Mouse (Mus musculus) left cerebral cortex, adult 2 months (tissue): Measurements from ENCODE around the gene Rtbdn. TPM values are rescaled to one million over a fixed set of nuclear protein-coding genes. Genes with fewer than 3 reads are reported as not detected.

ENCODE experiments used
- DNase-seq, 2 experiments: peaks; one replicate each; pipeline ENCODE4 v3.0.0; 2021 to 2022; ENCODE audit warnings: low spot score in 2 of 2, mixed read lengths in 1 of 2; ENCODE audit errors: extremely low spot score in 1 of 2
- H3K27ac ChIP-seq: fragments of 200-600 bp; 2 replicates; pipeline ENCODE4 v1.8.1; 2022
- H3K4me3 ChIP-seq: fragments of 200-600 bp; 2 replicates; pipeline ENCODE4 v1.8.1; 2022
- CTCF ChIP-seq: fragments of 200-600 bp; IDR thresholded peaks from 2 replicates; pipeline ENCODE4 v1.8.1; 2022; ENCODE audit warnings: antibody characterized with exemption, mild to moderate bottlenecking, moderate library complexity
- intact Hi-C: fragments of 180-260 bp; cut with DNase I; formaldehyde crosslinking; loops from one replicate; pipeline ENCODE4 v1.15.1; 2025
- total RNA-seq, 2 experiments: library from RNA; stranded (reverse); gene quantifications; 2 replicates each; pipeline ENCODE4 v1.2.3; 2021

Rtbdn gene
- total RNA-seq, 2 experiments from 2014 or later = 1.1 to 1.2 TPM

DNA sequence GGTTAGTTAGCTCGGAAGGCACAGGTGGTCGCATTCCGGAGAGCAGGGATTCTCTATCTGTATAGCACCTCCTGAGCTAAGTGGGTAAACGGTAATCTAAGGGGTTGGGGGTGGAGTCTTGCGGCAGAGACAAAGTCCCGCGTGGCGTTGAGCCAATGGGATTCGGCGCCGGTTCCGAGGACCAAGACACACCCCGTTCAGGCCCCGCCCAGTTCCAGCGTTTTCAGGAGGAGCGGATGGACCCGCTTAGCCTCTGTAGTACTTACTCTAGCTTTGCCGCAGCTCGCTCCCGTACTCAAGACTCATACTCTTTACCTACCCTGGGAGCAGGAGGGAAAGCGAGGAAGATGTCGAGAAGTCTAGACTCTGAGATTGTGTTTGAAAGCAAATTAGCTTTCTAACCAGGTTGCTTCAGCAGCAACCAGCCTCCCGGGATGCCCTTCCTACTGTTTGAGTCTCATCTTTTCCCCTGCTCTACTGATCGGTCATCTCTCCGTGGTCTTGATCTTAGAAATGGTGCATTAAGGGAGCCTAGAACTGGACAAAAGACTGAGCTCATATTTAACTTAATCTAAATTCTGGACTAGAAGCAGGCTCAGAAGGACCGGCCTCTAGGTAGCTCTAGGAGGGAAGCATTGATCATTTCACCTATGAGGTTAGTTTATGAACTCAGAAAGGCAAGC is 2.2 kb upstream of the Rtbdn start:
- intact Hi-C loops = no loop called here
- Histone ChIP-seq H3K4me3 (peak overlapping the region; percentile 35), H3K27ac (peak overlapping the region; percentile 8)
- DNase-seq = peak; percentile 70 to 78
- TF ChIP-seq CTCF = no peak

DNA sequence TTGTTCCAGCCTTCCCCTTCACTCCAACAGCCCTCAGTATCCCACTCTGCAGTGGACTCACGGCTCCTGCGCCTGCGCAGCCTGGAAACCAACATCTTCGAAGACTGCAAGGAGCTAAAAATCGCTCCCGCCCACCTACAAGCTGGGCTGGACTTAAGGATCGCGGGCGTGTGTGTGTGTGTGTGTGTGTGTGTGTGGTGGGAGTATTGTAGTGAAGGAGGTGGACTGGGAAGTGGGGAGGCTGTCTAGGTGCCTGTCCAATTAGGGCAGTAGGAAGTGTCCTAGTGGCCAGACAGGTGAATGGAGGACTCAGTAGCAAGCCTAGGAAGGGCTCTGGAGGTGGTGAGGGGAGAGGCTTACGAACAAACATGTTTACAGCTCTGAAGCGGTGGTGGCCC is 1.6 kb upstream of the Rtbdn start:
- intact Hi-C loops = no loop called here
- TF ChIP-seq CTCF = no peak
- peak; percentile 69 to 78 for DNase-seq
- Histone ChIP-seq H3K4me3 (peak overlapping the region; percentile 71), H3K27ac (peak overlapping the region; percentile 83)

DNA sequence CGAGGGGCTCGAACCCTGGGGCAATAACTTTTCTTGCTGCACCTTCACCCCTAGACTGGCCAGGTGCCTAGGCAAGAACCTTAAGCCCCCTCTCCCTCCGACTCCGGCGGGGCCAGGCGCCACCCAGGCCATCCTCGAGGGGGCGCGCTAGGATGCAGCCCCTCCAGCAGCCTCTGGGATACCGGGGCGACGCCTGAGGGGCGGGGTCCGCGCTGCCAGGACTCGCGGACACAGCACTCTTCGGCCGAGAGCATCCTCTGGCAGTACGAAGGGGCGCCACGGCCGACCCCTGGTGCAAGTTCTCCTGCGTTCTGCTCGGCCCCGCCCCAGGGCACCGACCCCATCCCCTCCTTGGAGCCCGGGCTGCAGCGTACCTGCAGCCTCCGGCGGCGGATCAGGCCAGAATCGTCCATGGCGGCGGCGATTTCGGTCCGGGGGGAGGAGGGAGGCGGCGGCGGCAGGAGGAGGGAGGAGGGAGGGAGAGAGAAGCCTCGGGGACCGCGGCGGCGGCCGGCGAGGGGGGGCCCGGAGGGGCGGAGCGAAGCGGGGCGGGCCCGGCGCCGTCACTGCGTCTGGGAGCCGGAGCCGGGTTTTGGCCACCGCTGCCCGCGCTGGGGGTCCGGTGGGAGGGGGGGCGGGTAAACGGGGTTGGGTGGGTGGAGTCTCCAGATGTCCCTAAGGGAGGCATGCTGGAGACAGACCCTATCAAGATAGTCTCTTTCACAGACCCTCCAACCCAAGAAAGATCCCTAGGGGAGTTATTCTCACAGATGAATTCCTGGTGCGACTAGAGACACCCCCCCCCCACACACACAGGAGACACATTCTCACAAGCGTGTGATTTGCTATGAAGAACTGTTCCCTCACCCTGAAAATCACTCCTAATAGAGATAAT is 911 bp upstream of the Rtbdn start:
- Histone ChIP-seq H3K4me3 (peak overlapping the region; percentile 71), H3K27ac (peak overlapping the region; percentile 83; the same call in 1 of the 2 replicates)
- peak; percentile 59 for TF ChIP-seq CTCF
- intact Hi-C loops = no loop called here
- peak in 1 of 2 experiments; percentile 51 for DNase-seq

DNA sequence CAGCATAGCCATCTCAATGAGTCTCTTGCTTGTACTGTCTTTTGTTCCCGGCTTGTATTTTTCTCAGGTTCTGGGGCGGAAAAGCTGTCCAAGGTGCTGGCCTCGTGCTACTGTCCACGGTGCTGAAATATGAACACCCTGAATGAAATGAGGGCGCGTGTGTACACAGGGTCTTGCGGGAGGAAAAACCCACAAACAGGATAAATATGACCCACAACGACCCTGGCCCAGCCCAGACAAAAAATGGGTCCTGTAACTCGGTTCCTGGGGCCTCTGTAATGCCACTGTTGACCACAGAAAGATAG is 402 bp downstream of the Rtbdn start:
- Histone ChIP-seq H3K4me3 (no peak overlapping the region), H3K27ac (no peak overlapping the region)
- no peak for TF ChIP-seq CTCF
- DNase-seq = no peak
- intact Hi-C loops = no loop called here

DNA sequence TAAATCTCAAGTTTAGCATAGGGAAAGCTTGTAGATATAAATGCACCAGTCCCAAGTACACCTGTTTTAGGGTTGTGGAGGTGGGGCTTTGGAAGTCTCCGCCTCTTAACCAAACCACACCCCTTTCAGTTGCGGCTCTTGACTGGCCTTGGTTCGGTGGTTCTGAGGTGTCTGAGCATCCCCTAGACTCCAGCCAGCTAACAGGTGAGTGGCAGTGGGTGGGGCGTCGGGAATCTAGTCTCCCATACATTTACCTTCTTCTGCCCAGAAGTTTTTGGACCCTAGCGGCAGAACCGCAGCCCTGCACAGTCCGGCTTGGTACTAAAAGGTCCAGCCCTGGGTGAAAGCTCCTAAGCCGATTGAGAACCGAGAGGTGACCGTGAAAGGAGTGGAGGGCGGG is 3.0 kb downstream of the Rtbdn start:
- Histone ChIP-seq H3K4me3 (no peak overlapping the region), H3K27ac (no peak overlapping the region)
- DNase-seq = no peak
- no peak; the same call in 1 of the 2 replicates for TF ChIP-seq CTCF
- intact Hi-C loops = no loop called here

DNA sequence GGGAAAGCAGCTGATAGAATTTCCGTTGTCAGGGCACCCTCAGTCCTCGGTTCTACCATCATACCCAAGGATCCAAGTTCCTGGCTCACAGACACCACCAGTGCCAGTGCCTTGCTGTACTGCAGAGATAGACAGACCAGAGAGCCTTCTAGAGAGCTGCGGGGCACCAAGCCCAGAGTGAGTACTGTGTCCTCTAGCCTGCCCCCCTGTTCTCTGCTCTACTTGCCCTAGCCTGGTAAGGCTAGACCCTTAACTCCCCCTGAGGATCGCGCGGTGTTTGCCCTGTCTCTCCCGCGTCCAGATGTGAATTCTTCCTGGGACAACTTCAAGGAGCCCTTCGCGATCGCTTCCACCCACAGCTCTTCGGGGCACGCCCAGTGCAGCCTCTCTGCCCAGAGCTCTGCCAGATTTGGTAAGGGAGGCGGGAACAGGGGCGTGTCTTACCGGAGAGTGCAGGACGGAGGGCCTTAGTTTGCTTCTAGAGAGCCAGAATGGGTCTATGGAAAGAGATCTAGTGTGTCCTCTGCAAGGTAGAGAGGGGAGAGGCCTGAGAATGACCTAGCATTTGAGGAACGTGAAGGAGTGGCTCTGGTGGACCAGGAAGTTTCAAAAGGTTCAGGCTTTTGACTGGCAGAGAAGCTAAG is 5.9 kb downstream of the Rtbdn start:
- intact Hi-C loops = no loop called here
- Histone ChIP-seq H3K27ac (no peak overlapping the region), H3K4me3 (no peak overlapping the region)
- no peak for DNase-seq
- TF ChIP-seq CTCF = no peak

DNA sequence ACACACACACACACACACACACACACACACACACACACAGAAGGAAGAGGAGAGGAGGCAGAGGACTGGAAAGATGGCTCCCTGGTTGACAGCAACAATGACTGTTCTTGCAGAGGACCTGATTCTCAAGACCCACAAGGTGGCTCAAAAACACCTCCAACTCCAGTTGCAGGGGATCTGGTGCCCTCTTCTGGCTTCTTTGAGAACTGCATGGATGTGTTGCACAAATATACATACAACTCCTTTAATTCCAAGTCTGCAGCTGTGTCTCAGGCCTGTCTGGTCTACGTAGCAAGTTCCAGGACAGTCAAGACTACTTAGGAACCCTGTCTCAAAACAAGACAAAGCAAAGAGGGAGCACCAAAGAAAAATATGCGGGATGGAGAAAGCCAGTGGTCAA is 10.0 kb downstream of the Rtbdn start:
- Histone ChIP-seq H3K4me3 (no peak overlapping the region), H3K27ac (no peak overlapping the region)
- intact Hi-C loops = loop anchor here (2.0 kb wide), 1 partner anchor 28 kb away; no protein-coding TSS in a partner anchor
- peak; percentile 62 to 81 for DNase-seq
- TF ChIP-seq CTCF = peak; percentile 83

DNA sequence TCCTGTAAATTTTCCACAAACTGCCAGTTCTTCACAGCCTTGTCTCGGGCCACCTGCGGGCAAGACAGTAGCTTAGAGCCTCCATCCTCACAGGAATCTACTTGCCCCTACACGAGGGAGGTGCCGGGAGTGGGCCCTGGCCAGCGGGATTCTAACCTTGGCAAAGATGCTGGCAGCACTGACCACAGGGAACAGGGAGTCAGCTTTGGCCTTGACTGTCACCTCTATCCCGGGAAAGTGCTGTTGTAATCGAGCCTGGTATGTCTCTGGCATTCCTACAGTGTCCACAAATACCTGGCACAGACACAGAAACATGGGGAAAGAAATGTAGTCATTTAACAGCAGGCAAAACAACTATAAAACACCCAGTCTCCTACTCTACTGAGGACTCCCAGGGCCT is 13.0 kb downstream of the Rtbdn start:
- Histone ChIP-seq H3K27ac (no peak overlapping the region), H3K4me3 (no peak overlapping the region)
- no peak for DNase-seq
- no peak for TF ChIP-seq CTCF
- intact Hi-C loops = no loop called here

DNA sequence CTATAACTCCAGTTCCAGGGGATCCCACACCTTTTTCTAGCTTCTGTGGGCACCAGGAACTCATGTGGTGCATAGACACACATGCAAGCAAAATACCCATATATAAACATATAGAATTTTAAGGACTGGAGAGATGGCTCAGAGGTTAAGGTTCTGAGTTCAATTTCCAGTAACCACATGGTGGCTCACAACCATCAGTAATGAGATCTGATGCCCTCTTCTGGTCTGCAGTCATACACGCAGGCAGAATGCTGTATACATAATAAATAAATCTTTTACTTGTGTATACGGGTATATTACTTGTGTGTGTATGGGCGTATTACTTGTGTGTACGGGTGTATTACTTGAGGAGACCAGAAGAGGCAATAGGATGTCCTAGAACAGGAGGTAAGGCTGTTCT is 17.2 kb downstream of the Rtbdn start:
- TF ChIP-seq CTCF = peak; percentile 5
- intact Hi-C loops = no loop called here

DNA sequence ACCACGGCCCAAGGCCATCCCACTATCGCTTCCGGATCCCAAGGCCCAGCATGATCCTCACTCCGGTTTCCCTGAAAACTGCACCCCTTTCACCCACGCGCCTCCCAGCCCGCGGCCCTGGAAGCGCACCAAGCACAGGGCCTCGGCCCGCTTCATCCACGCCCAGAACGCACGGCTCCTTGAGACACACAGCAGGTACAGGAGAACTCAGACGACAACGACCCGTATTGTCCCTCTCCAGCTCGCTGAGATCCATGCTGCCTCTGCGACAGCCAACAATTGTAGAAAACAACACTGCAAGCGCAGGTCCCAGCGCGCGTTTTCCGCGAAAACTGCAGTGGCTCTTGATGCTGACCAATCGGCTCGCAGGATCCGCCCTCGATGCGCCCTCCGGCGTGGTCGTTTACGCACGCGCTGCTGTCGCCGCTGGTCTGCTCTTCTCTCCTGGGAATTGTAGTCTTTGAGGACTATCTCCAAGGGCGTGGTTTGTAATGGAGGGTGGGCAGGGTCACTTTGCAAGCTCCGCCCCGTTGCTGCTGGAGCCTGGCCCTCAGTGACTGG is 19.0 kb downstream of the Rtbdn start:
- no peak for TF ChIP-seq CTCF
- peak; percentile 87 to 93 for DNase-seq
- Histone ChIP-seq H3K4me3 (peak overlapping the region; percentile 73), H3K27ac (peak overlapping the region; percentile 58; the same call in 1 of the 2 replicates)
- intact Hi-C loops = no loop called here

More for the DNA sequence above, 17.2 kb downstream of the Rtbdn start:
- H3K4me3 ChIP-seq = no peak overlapping the region
- H3K27ac ChIP-seq = no peak overlapping the region
- DNase-seq = no peak

DNA sequence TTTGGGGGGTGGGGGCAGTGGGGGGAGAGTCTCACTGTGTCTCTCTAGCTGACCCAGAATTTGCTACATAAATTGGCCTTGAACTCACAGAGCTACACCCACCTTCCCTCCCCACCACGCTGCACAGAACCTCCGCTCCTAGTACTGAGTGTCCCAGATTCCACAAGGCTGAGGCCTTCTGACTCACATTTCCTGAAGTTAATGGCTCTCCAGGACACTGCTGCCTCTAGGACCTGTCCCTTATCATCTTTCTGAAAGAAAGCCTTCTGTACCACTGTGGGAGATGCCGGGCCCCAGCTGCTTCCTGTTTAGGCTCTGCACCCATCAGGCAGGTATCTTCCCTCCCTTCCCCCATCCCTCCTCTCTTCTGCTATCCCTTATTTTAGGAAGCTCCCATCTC is 19.8 kb downstream of the Rtbdn start:
- H3K4me3 ChIP-seq = no peak overlapping the region
- TF ChIP-seq CTCF = no peak
- intact Hi-C loops = no loop called here
- DNase-seq = no peak
- no peak overlapping the region for H3K27ac ChIP-seq
